Mouse (Mus musculus) adipose tissue, adult 10 weeks (tissue): ENCODE results near the gene Tap1. TPM values are rescaled to one million over a fixed set of nuclear protein-coding genes. Genes with fewer than 3 reads are reported as not detected.

ENCODE experiments used
- polyA plus RNA-seq: library from polyadenylated mRNA; stranded (reverse); fragments of 350-450 nt; fragmentation: Illumina TruSeq; extraction: RNeasy Lipid Tissue Mini Kit (QIAGEN cat#74804); gene quantifications from one replicate; pipeline ENCODE4 v1.2.3, GENCODE M21; 2014; ENCODE audit warnings: low read depth, low replicate concordance

Gene Tap1
- 19.5 TPM for polyA plus RNA-seq

DNA sequence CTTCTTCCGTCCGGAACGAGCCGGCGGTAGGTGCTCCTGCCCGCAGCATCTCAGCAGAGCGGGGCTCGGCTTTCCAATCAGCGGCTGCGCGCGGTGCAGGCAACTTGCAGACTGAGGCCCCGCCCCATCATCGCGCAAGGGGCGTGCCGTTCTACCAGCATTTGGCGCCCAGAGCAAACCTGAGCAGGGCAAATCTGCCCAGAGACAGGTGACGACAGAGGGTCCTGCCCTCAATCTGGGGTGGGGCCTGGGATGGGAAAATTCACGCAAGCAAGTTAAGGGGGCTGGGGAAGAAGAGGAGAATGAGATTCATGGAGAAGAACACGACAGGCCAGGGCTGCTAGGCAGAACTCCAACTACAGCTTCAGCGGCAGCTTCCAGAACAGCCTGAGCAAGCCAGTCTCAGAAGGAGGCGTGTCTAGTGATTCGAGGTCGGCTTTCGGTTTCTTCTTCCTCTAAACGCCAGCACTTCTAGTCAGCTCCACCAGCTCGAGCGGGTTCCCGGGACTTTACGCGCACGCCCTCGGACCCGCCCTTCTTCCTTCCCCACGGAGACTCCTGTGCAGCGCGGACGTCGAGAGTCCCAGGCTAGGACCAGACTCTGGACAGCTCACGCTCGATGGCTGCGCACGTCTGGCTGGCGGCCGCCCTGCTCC, at the start of gene Tap1, which contains the start of gene Psmb9:
Tap1 (plus strand) TSS at position 293 of the 656 bp plus-strand sequence.
Psmb9 (minus strand) TSS at position 504 of the 656 bp plus-strand sequence.

DNA sequence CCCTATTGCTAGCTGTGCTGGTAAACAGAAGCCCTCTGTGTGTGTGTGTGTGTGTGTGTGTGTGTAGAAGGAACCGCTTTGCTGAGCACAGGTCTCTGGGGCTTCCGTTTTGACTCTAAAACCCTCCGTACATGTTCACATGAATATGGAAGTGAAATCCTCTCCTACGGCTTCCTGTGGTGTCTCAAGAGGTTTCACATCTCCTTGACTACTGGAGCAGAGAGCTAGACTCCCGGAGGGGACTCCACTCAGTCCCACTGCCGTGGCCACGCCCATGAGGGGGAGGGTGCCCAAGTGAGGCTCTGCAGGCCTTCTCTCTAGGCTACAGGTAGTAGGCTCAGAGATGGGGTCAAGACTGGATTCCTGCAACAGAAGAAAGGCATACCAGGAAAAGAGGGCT, 44.3 kb upstream of the Tap1 start, which contains the start of gene H2-DMb2:
H2-DMb2 (plus strand) TSS at position 275 of the 400 bp plus-strand sequence.

DNA sequence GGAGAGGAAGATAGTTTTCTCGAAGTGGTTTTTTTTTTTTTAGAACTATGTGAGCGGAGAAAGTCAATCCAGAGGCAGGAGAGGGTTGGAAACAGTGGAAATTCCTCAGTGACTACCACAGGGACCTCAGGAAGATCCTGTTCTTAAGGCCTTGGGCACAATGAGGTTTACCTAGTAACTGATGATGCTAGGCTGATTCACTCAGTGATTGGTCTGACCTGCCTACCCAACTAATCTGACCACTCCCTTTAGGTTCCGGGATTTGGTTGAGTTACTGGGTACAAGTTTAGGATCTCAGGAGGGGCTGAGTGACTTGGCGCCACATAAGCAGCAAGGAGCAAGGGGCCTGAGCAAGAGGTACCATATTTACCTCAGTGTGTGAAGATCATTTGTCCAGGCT, 34.4 kb upstream of the Tap1 start, which contains the start of gene H2-DMb1:
H2-DMb1 (plus strand) TSS at position 150 of the 400 bp plus-strand sequence.

DNA sequence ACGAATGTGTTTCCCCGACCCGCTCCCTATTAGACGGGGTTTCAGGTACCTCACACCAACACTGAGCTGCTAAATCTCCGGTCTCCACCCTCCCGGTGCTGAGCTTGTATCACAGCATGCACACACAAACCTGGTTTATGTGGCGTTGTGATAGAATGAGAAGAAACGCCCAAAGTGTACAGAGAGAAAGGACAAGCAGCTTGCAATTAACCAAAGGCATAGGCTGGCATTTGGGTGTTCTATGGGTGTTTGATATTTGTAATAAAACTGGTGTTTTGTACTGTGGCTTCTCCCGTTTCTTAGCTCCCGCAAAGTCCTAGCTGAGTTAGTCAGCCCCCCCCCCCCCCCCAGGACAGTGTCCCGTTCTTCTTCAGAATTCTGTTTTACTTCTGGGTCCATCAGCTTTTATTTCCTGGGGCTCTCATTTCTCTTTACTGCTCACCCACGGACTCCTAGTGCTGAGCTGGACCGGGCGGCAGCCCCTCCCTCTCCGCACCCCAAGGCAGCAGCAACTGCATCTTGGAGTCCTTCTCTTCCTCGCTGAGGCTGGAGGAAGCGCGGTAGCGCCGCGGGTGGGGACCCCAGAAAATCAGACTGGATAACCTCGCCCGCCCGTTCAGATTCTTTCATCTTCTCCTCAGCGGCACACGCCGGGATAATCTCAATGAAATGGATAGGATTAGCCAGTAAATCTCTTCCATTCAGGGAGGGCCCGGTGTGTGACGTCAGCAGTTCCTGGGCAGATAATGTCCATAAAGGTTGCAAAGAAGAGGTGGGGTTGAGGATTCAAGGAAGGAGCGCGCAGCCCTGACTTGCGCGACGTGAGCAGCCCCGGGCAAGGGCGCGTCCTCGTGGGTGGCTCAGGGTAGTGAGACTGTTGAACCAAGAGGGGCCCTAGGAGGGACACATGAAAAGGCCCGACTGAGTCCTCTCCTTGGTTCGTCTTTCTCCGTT, 9.9 kb downstream of the Tap1 start, which contains the start of gene Psmb8:
Psmb8 (plus strand) TSS at position 781 of the 954 bp plus-strand sequence.

DNA sequence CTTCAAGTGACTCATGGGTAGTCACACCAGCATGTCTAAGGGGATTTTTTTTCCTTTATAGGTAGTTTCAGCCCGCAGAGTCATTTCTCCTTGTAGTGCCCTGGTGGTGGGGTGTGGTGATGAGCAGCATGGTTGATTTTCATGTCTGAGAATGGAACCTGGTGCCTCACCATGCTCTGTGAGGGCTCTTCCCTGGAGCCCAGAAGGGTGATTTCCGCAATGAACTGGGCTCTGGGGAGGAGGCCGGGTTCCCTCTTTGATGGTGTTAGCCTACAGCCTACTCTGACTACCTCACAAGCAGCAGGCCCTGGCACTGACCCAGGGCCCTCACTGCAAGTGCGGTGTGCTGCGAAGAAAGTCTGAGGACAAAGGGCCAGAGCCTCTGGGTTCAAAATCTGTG, 16.1 kb downstream of the Tap1 start, which contains the start of gene Tap2:
Tap2 (plus strand) TSS at position 84 of the 400 bp plus-strand sequence.

DNA sequence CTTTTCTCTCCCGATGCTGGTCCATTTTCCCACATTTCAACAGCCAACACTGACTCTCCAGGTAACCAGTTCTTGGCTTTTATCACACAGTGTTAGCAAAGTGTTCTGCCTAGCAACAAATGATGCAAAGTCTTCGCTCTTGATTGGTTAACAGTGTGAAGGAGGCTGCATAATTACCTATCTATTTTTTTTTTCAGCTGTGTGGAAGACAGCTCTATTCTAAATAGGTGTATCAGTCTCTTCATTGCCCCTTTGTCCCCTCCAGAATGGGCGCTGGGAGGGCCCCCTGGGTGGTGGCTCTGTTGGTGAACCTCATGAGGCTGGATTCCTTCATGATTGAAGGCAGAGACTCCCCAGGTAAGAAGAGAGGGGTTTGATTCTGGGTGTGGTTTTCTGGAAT, 51.4 kb downstream of the Tap1 start, which contains the start of gene H2-Ob:
H2-Ob (plus strand) TSS at position 198 of the 400 bp plus-strand sequence.

Other genes with a start within 250 kb of the Tap1 start
- gene Pfdn6, start 247.2 kb upstream of the Tap1 start, polyA plus RNA-seq = 70.9 TPM
- 14.0 TPM for gene Wdr46, start 246.9 kb upstream of the Tap1 start, polyA plus RNA-seq
- gene B3galt4, start 236.1 kb upstream of the Tap1 start, polyA plus RNA-seq = 5.6 TPM
- gene Vps52, start 231.7 kb upstream of the Tap1 start, polyA plus RNA-seq = 36.0 TPM
- 1,863 TPM for gene Rps18, start 231.6 kb upstream of the Tap1 start, polyA plus RNA-seq
- gene H2-K1, start 187.2 kb upstream of the Tap1 start, polyA plus RNA-seq = 1,539 TPM
- 30.7 TPM for gene Ring1, start 162.9 kb upstream of the Tap1 start, polyA plus RNA-seq
- gene H2-Ke6, start 159.5 kb upstream of the Tap1 start, polyA plus RNA-seq = 92.5 TPM
- 158 TPM for gene Slc39a7, start 155.9 kb upstream of the Tap1 start, polyA plus RNA-seq
- gene Rxrb, start 155.7 kb upstream of the Tap1 start, polyA plus RNA-seq = 38.6 TPM
- 1.0 TPM for gene Col11a2, start 148.1 kb upstream of the Tap1 start, polyA plus RNA-seq
- 1.3 TPM for gene H2-Oa, start 95.2 kb upstream of the Tap1 start, polyA plus RNA-seq
- gene H2-DMa, start 68.0 kb upstream of the Tap1 start, polyA plus RNA-seq = 48.1 TPM
- 137 TPM for gene Brd2, start 64.9 kb upstream of the Tap1 start, polyA plus RNA-seq
- 44.6 TPM for gene H2-DMb2, start 44.2 kb upstream of the Tap1 start, polyA plus RNA-seq
- 43.1 TPM for gene H2-DMb1, start 34.5 kb upstream of the Tap1 start, polyA plus RNA-seq
- gene Psmb9, start 211 bp downstream of the Tap1 start, polyA plus RNA-seq = 19.8 TPM
- 45.9 TPM for gene Psmb8, start 10.2 kb downstream of the Tap1 start, polyA plus RNA-seq
- gene Tap2, start 16.0 kb downstream of the Tap1 start, polyA plus RNA-seq = 26.3 TPM
- 2.3 TPM for gene H2-Ob, start 51.4 kb downstream of the Tap1 start, polyA plus RNA-seq
- gene H2-Ab1, start 70.1 kb downstream of the Tap1 start, polyA plus RNA-seq = 244 TPM
- 369 TPM for gene H2-Aa, start 100.3 kb downstream of the Tap1 start, polyA plus RNA-seq
- gene H2-Eb1, start 118.3 kb downstream of the Tap1 start, polyA plus RNA-seq = 265 TPM
- not detected for gene H2-Eb2, start 138.1 kb downstream of the Tap1 start, polyA plus RNA-seq
- 0.60 TPM for gene Btnl2, start 167.3 kb downstream of the Tap1 start, polyA plus RNA-seq
- not detected for gene Btnl1, start 189.6 kb downstream of the Tap1 start, polyA plus RNA-seq
- 20.9 TPM for gene BC051142, start 211.3 kb downstream of the Tap1 start, polyA plus RNA-seq